Mouse (Mus musculus) MEL (cell line): Measurements from ENCODE around the gene Dynlrb2. TPM values are rescaled to one million over a fixed set of nuclear protein-coding genes. Genes with fewer than 3 reads are reported as not detected.

Experiments used
- DNase-seq: peaks from one replicate; pipeline ENCODE4 v3.0.0; 2011; ENCODE audit warnings: low read depth, low spot score
- H3K27ac ChIP-seq: 2 replicates; pipeline ENCODE4 v1.5.1; 2012; ENCODE audit warnings: low read depth, mild to moderate bottlenecking, control low read depth, low read length, moderate library complexity; ENCODE audit not compliant: control insufficient read depth
- H3K27me3 ChIP-seq, 2 experiments: fragments of 150-350 bp in 1 of 2; sonication (generic) in 1 of 2; 2 replicates each; pipeline ENCODE4 v1.6.1; 2012; ENCODE audit warnings: low read length in 2 of 2, mild to moderate bottlenecking in 2 of 2, improper control_type of control experiment in 1 of 2, moderate library complexity in 1 of 2; ENCODE audit not compliant: insufficient read depth in 2 of 2, control insufficient read depth in 1 of 2
- H3K36me3 ChIP-seq, 2 experiments: 2 replicates each; pipeline ENCODE4 v1.6.1; 2012 to 2014; ENCODE audit warnings: low read length in 2 of 2, improper control_type of control experiment in 1 of 2, inconsistent platforms in 1 of 2, mild to moderate bottlenecking in 1 of 2; ENCODE audit not compliant: insufficient read depth in 2 of 2, control insufficient read depth in 1 of 2
- H3K4me1 ChIP-seq, 2 experiments: fragments of 150-350 bp in 1 of 2; sonication (generic) in 1 of 2; 2 replicates each; pipeline ENCODE4 v1.6.1; 2012; ENCODE audit warnings: low read length in 2 of 2, improper control_type of control experiment in 1 of 2, mild to moderate bottlenecking in 1 of 2; ENCODE audit not compliant: insufficient read depth in 2 of 2, control insufficient read depth in 1 of 2
- H3K4me3 ChIP-seq, 2 experiments: fragments of 150-350 bp in 1 of 2; sonication (generic) in 1 of 2; 2 replicates each; pipeline ENCODE4 v1.5.1; 2012; ENCODE audit warnings: low read depth in 2 of 2, low read length in 2 of 2, mild to moderate bottlenecking in 2 of 2, moderate library complexity in 2 of 2, control low read depth in 1 of 2, improper control_type of control experiment in 1 of 2; ENCODE audit not compliant: control insufficient read depth in 1 of 2, insufficient read depth in 1 of 2
- H3K79me2 ChIP-seq: 2 replicates; pipeline ENCODE4 v1.6.1; 2012; ENCODE audit warnings: mild to moderate bottlenecking, low read length, moderate library complexity; ENCODE audit not compliant: control insufficient read depth, poor library complexity, insufficient read depth
- H3K9ac ChIP-seq: 2 replicates; pipeline ENCODE4 v1.6.1; 2012; ENCODE audit warnings: low read depth, mild to moderate bottlenecking, control low read depth, low read length, moderate library complexity; ENCODE audit not compliant: control insufficient read depth, poor library complexity, severe bottlenecking
- H3K9me3 ChIP-seq: fragments of 150-350 bp; sonication (generic); replicated peaks from 2 replicates; pipeline ENCODE4 v1.6.1; 2012; ENCODE audit warnings: mild to moderate bottlenecking, low read length, improper control_type of control experiment, moderate library complexity; ENCODE audit not compliant: insufficient read depth
- CHD1 ChIP-seq: IDR thresholded peaks from 2 replicates; pipeline ENCODE4 v1.6.1; 2012; ENCODE audit warnings: low read depth, mild to moderate bottlenecking, inconsistent platforms, low read length, improper control_type of control experiment
- CTCF ChIP-seq, 3 experiments: IDR thresholded peaks in 2 of 3; conservative IDR thresholded peaks in 1 of 3; 2 replicates each; pipeline ENCODE4 v1.5.1; 2011 to 2012; ENCODE audit warnings: low read length in 3 of 3, low read depth in 2 of 3, mild to moderate bottlenecking in 2 of 3, improper control_type of control experiment in 1 of 3, inconsistent platforms in 1 of 3, mixed read lengths in 1 of 3, moderate library complexity in 1 of 3; ENCODE audit not compliant: control insufficient read depth in 1 of 3, insufficient read depth in 1 of 3, poor library complexity in 1 of 3, severe bottlenecking in 1 of 3
- E2F4 ChIP-seq: IDR thresholded peaks from 2 replicates; pipeline ENCODE4 v1.6.1; 2011; ENCODE audit warnings: low read depth, low read length, improper control_type of control experiment, borderline replicate concordance
- EP300 ChIP-seq, 2 experiments: IDR thresholded peaks; 2 replicates each; pipeline ENCODE4 v1.6.1; 2011; ENCODE audit warnings: improper control_type of control experiment in 2 of 2, low read length in 2 of 2, low read depth in 1 of 2, mild to moderate bottlenecking in 1 of 2
- ETS1 ChIP-seq: IDR thresholded peaks from 2 replicates; pipeline ENCODE4 v1.6.1; 2012; ENCODE audit warnings: low read depth, mild to moderate bottlenecking, inconsistent platforms, low read length, improper control_type of control experiment, moderate library complexity
- HCFC1 ChIP-seq: IDR thresholded peaks from 2 replicates; pipeline ENCODE4 v1.6.1; 2012; ENCODE audit warnings: low read depth, mild to moderate bottlenecking, inconsistent platforms, low read length, improper control_type of control experiment, moderate library complexity
- KAT2A ChIP-seq: conservative IDR thresholded peaks from 2 replicates; pipeline ENCODE4 v1.6.1; 2012; ENCODE audit warnings: low read depth, low read length, improper control_type of control experiment, inconsistent platforms
- MAFK ChIP-seq: IDR thresholded peaks from 2 replicates; pipeline ENCODE4 v1.6.1; 2011; ENCODE audit warnings: low read depth, mild to moderate bottlenecking, low read length, improper control_type of control experiment, borderline replicate concordance
- MAX ChIP-seq: IDR thresholded peaks from 2 replicates; pipeline ENCODE4 v1.6.1; 2011; ENCODE audit warnings: low read length, improper control_type of control experiment
- MXI1 ChIP-seq: IDR thresholded peaks from 2 replicates; pipeline ENCODE4 v1.6.1; 2011; ENCODE audit warnings: mild to moderate bottlenecking, low read depth, low read length, improper control_type of control experiment
- MYB ChIP-seq: IDR thresholded peaks from 2 replicates; pipeline ENCODE4 v1.6.1; 2011; ENCODE audit warnings: mild to moderate bottlenecking, low read depth, low read length, improper control_type of control experiment
- NELFE ChIP-seq: IDR thresholded peaks from 2 replicates; pipeline ENCODE4 v1.6.1; 2011; ENCODE audit warnings: low read depth, low read length, improper control_type of control experiment
- NRF1 ChIP-seq: IDR thresholded peaks from 2 replicates; pipeline ENCODE4 v1.6.1; 2014; ENCODE audit warnings: low read depth, mild to moderate bottlenecking, inconsistent platforms, low read length, improper control_type of control experiment, moderate library complexity; ENCODE audit not compliant: poor library complexity, insufficient read depth, severe bottlenecking
- POLR2A ChIP-seq, 2 experiments: IDR thresholded peaks; 2 replicates each; pipeline ENCODE4 v1.6.1; 2011 to 2012; ENCODE audit warnings: low read length in 2 of 2, mild to moderate bottlenecking in 2 of 2, control low read depth in 1 of 2, improper control_type of control experiment in 1 of 2, low read depth in 1 of 2, moderate library complexity in 1 of 2; ENCODE audit not compliant: control insufficient read depth in 1 of 2, insufficient read depth in 1 of 2, poor library complexity in 1 of 2
- POLR2AphosphoS2 ChIP-seq: IDR thresholded peaks from 2 replicates; pipeline ENCODE4 v1.6.1; 2011; ENCODE audit warnings: low read length, improper control_type of control experiment
- POLR2AphosphoS5 ChIP-seq: IDR thresholded peaks from 2 replicates; pipeline ENCODE4 v1.6.1; 2012; ENCODE audit warnings: low read depth, borderline replicate concordance, mild to moderate bottlenecking, inconsistent platforms, low read length, moderate library complexity, mixed read lengths
- RAD21 ChIP-seq: IDR thresholded peaks from 2 replicates; pipeline ENCODE4 v1.6.1; 2011; ENCODE audit warnings: mild to moderate bottlenecking, low read depth, low read length, improper control_type of control experiment
- SIN3A ChIP-seq: IDR thresholded peaks from 2 replicates; pipeline ENCODE4 v1.6.1; 2012; ENCODE audit warnings: low read length, improper control_type of control experiment, inconsistent platforms
- SMC3 ChIP-seq: IDR thresholded peaks from 2 replicates; pipeline ENCODE4 v1.6.1; 2011; ENCODE audit warnings: low read depth, low read length, improper control_type of control experiment
- TAL1 ChIP-seq: IDR thresholded peaks from 2 replicates; pipeline ENCODE4 v1.6.1; 2012; ENCODE audit warnings: mild to moderate bottlenecking, inconsistent platforms, low read length, moderate library complexity, mixed read lengths
- TBP ChIP-seq: IDR thresholded peaks from 2 replicates; pipeline ENCODE4 v1.8.0; 2011; ENCODE audit warnings: low read depth, low read length, improper control_type of control experiment
- TCF12 ChIP-seq: IDR thresholded peaks from 2 replicates; pipeline ENCODE4 v1.6.1; 2014; ENCODE audit warnings: low read depth, mild to moderate bottlenecking, inconsistent platforms, low read length, improper control_type of control experiment, moderate library complexity
- USF2 ChIP-seq, 2 experiments: IDR thresholded peaks; 2 replicates each; pipeline ENCODE4 v1.6.1; 2011 to 2012; ENCODE audit warnings: improper control_type of control experiment in 2 of 2, low read length in 2 of 2, borderline replicate concordance in 1 of 2, inconsistent platforms in 1 of 2, low read depth in 1 of 2, mild to moderate bottlenecking in 1 of 2; ENCODE audit not compliant: insufficient read depth in 1 of 2
- ZKSCAN1 ChIP-seq: IDR thresholded peaks from 2 replicates; pipeline ENCODE4 v1.6.1; 2012; ENCODE audit warnings: low read depth, mild to moderate bottlenecking, inconsistent platforms, low read length, improper control_type of control experiment, moderate library complexity
- polyA plus RNA-seq, 2 experiments: library from polyadenylated mRNA; stranded (reverse) in 1 of 2; unstranded in 1 of 2; fragments of >175 nt in 1 of 2; fragments of >200 nt in 1 of 2; gene quantifications; 2 replicates each; pipeline versions ENCODE4 v1.2.1 to v1.2.4; 2012; ENCODE audit warnings: low replicate concordance in 2 of 2, low read depth in 1 of 2; ENCODE audit not compliant: insufficient read length in 2 of 2, insufficient read depth in 1 of 2, missing spikeins in 1 of 2
- total RNA-seq: library from RNA; depleted of rRNA; stranded (reverse); fragments of 300-350 nt; gene quantifications from 2 replicates; pipeline ENCODE4 v1.2.3, GENCODE M21; 2012

The Dynlrb2 gene
- total and polyA plus RNA-seq, 3 experiments, result not detected

DNA sequence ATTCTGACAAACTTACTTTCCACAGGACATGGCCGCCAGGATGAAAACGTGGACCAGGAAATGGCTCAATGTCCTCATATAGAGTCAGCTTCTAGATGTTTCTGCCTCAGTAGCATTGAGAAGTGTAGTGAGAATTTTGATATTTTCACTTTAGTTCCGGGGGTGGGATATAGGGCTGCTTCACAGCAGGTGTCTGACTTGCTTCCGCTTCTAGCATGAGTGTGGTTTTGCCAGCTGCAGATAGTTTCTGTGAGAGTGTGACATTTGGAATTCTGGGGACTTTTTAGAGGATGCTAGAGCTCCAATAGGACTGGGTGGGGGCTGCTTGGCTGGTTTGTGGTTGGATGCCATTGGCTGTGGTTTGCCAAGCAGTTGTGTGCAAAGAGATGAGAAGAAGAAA is 43.3 kb upstream of the Dynlrb2 start:
- TF ChIP-seq KAT2A, result no peak
- TF ChIP-seq TAL1, result no peak
- no peak for TF ChIP-seq RAD21
- TF ChIP-seq USF2 (IDR thresholded peaks at IDR 0.05; ENCODE audit: borderline replicate concordance in 1 of 2, insufficient read depth in 1 of 2, low read depth in 1 of 2, low read length in 2 of 2), result no peak
- TF ChIP-seq SIN3A, result no peak
- TF ChIP-seq TBP, result no peak
- no peak for TF ChIP-seq NELFE
- TF ChIP-seq MAFK, result no peak
- no peak for TF ChIP-seq SMC3
- no peak for TF ChIP-seq MAX
- no peak for TF ChIP-seq MXI1
- Histone ChIP-seq H3K4me3 (no peak overlapping the region), H3K27me3 (no peaks in the 10 kb centered on the region), H3K27ac (no peak overlapping the region), H3K4me1 (no peaks in the 10 kb centered on the region), H3K9me3 (no peaks in the 10 kb centered on the region), H3K36me3 (no peaks in the 10 kb centered on the region), H3K79me2 (no peaks in the 10 kb centered on the region), H3K9ac (no peak overlapping the region)
- no peak for DNase-seq

DNA sequence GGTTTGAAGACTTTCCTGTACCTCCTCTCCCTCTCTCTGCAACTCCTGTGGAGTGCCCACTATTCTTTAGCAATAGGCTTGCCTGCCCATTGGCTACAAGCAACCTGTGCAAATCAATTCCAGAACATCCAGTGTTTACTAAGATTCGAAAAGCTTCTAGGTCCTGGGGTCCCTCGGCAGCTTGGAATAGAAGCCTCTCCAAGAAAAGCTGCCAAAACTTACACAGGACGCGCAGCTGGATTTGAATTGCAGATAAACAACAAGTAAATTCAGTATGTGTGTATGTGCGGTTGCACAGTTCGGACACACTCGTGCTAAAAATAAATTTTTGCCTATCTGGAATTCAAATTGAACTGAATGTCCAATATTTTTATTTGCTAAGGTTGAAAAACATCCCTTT is 38.2 kb upstream of the Dynlrb2 start:
- TF ChIP-seq MYB (no peak), NRF1 (no peak), TAL1 (no peak), HCFC1 (no peak), POLR2A (IDR thresholded peaks at IDR 0.05; ENCODE audit: control insufficient read depth in 1 of 2, insufficient read depth in 1 of 2, low read depth in 1 of 2, low read length in 2 of 2, poor library complexity in 1 of 2) (no peak), CHD1 (no peak), POLR2AphosphoS5 (no peak), TCF12 (no peak), ETS1 (no peak), ZKSCAN1 (no peak), SMC3 (no peak), EP300 (IDR thresholded peaks at IDR 0.05; ENCODE audit: low read depth in 1 of 2, low read length in 2 of 2) (no peak), POLR2AphosphoS2 (no peak), CTCF (IDR thresholded peaks at IDR 0.05 in 2 of 3, conservative IDR thresholded peaks at IDR 0.05 in 1 of 3; ENCODE audit: control insufficient read depth in 1 of 3, insufficient read depth in 1 of 3, low read depth in 2 of 3, low read length in 3 of 3, poor library complexity in 1 of 3, severe bottlenecking in 1 of 3) (no peak), E2F4 (no peak)
- H3K79me2 ChIP-seq, result no peaks in the 10 kb centered on the region
- no peaks in the 10 kb centered on the region for H3K36me3 ChIP-seq
- no peak overlapping the region for H3K27ac ChIP-seq
- no peak overlapping the region for H3K9ac ChIP-seq
- no peaks in the 10 kb centered on the region for H3K4me1 ChIP-seq
- no peak for DNase-seq
- no peaks in the 10 kb centered on the region for H3K27me3 ChIP-seq
- no peak overlapping the region for H3K4me3 ChIP-seq
- no peaks in the 10 kb centered on the region for H3K9me3 ChIP-seq
